Comparison of ENCODE assay signal across 31 mouse cellular contexts in the genomic region with DNA sequence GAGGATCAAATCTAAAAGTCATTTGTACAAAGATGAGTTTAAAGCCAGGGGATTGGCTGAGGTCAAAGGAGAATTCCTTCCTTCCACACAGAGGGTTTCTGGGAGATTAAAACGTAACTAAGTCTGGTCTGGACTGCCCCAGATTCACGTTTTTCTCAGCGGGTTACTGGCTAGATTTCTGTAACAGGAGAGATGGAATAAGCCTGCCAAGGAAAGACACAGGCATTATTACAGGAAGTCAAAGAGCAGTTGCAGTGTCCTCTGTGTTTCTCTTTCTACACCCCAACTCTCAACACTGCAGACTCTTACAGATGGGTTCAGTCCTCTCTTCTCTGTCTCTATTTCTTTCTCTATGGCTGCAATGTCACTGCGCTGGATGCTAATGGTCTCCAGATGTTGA. TPM values are rescaled to one million over a fixed set of nuclear protein-coding genes. Genes with fewer than 3 reads are reported as not detected.
DNase-seq lines count a peak whose midpoint lies in the region; ATAC-seq lines count a peak whose summit lies in the region.
"Had no signal": no experiment of that assay in that cellular context is flagged by ENCODE, and none has a peak within 500 bp of the region (broad histone marks: within the 10 kb centered on the region; RNA-seq: fewer than 3 reads in every experiment).

No protein-coding gene starts in this region.

- no peak overlapping the region for H3K4me3 ChIP-seq in embryonic facial prominence, embryonic 14.5 days (ENCODE audit: low read depth, low read length)
- H3K4me3 ChIP-seq in kidney, embryonic 16.5 days (ENCODE audit: low read length), result no peak overlapping the region
- H3K4me3 ChIP-seq: embryonic facial prominence, embryonic 12.5 days; forebrain, embryonic 10.5 days; forebrain, embryonic 13.5 days; heart, embryonic 12.5 days; heart, embryonic 15.5 days; hindbrain, embryonic 10.5 days; hindbrain, embryonic 13.5 days had no signal

- ATAC-seq in embryonic facial prominence, embryonic 14.5 days (ENCODE audit: low read depth), result no peak
- no peak for ATAC-seq in kidney, embryonic 16.5 days (ENCODE audit: low FRiP score, low TSS enrichment)
- ATAC-seq: forebrain, embryonic 13.5 days; forebrain, embryonic 16.5 days; hindbrain, embryonic 16.5 days; intestine, postnatal 0 days; Patski had no signal

- peaks cover 17% of the 10 kb centered on the region for H3K36me3 ChIP-seq in embryonic facial prominence, embryonic 14.5 days (ENCODE audit: control insufficient read depth, insufficient read depth, low read length)
- peaks cover 14% of the 10 kb centered on the region for H3K36me3 ChIP-seq in kidney, embryonic 16.5 days (ENCODE audit: insufficient read depth, low read length)

- no peaks in the 10 kb centered on the region for H3K4me1 ChIP-seq in embryonic facial prominence, embryonic 14.5 days (ENCODE audit: control insufficient read depth, insufficient read depth, low read length)
- H3K4me1 ChIP-seq in kidney, embryonic 16.5 days (ENCODE audit: insufficient read depth, low read length), result 0 out of 2 replicates have a peak, but pooled peaks cover 3% of the 10 kb centered on the region
- H3K4me1 ChIP-seq: embryonic facial prominence, embryonic 12.5 days; forebrain, embryonic 10.5 days; forebrain, embryonic 13.5 days; hindbrain, embryonic 10.5 days; hindbrain, embryonic 13.5 days had no signal

- no peaks in the 10 kb centered on the region for H3K9me3 ChIP-seq in embryonic facial prominence, embryonic 14.5 days (ENCODE audit: control insufficient read depth, low read length)
- H3K9me3 ChIP-seq in kidney, embryonic 16.5 days (ENCODE audit: low read length), result peaks cover 3% of the 10 kb centered on the region; the same call in 1 of the 2 replicates
- H3K9me3 ChIP-seq: embryonic facial prominence, embryonic 12.5 days; forebrain, embryonic 10.5 days; forebrain, embryonic 13.5 days; G1E; heart, embryonic 12.5 days; heart, embryonic 15.5 days; hindbrain, embryonic 10.5 days; hindbrain, embryonic 13.5 days had no signal

- DNase-seq in heart, adult 11 months, result peak; percentile 72
- DNase-seq in heart, adult 8-10 months (ENCODE audit: low spot score), result no peak
- peak; percentile 41 for DNase-seq in brain, adult 2 months (ENCODE audit: low read depth, low spot score)
- DNase-seq in embryonic facial prominence, embryonic 14.5 days (ENCODE audit: low spot score), result peak; percentile 20
- DNase-seq in ovary, adult 18-20 months (ENCODE audit: low spot score), result no peak
- DNase-seq: adrenal gland, adult 2 months; adrenal gland, postnatal 14 days; B cell, adult 2 months; cerebellum, adult 11-12 months; cerebellum, adult 8-10 months; cerebellum, postnatal 10 days; cerebellum, postnatal 36 days; embryo, embryonic 11 days; gastrocnemius, postnatal 10 days; gastrocnemius, postnatal 36 days; heart, postnatal 10 days; heart, postnatal 36 days had no signal

- H3K27me3 ChIP-seq in embryonic facial prominence, embryonic 14.5 days (replicated peaks; ENCODE audit: control insufficient read depth, insufficient read depth, low read length), result no peaks in the 10 kb centered on the region
- H3K27me3 ChIP-seq in kidney, embryonic 16.5 days (ENCODE audit: insufficient read depth, low read length), result no peaks in the 10 kb centered on the region
- H3K27me3 ChIP-seq: CH12.LX; embryonic facial prominence, embryonic 12.5 days; forebrain, embryonic 13.5 days; heart, embryonic 12.5 days; heart, embryonic 15.5 days; hindbrain, embryonic 13.5 days; Patski had no signal

- WGBS in embryonic facial prominence, embryonic 14.5 days, result 52% methylated on average over 4 of the region's 4 CpGs
- WGBS in kidney, embryonic 16.5 days, result 68% methylated on average over 4 of the region's 4 CpGs

- H3K9ac ChIP-seq in embryonic facial prominence, embryonic 14.5 days (ENCODE audit: low read depth, low read length), result peak overlapping the region; percentile 27; the same call in 1 of the 2 replicates
- no peak overlapping the region for H3K9ac ChIP-seq in kidney, embryonic 16.5 days (replicated peaks; ENCODE audit: low read length)
- H3K9ac ChIP-seq: embryonic facial prominence, embryonic 12.5 days; forebrain, embryonic 13.5 days; heart, embryonic 12.5 days; heart, embryonic 15.5 days; hindbrain, embryonic 13.5 days had no signal

- no peak overlapping the region for H3K4me2 ChIP-seq in embryonic facial prominence, embryonic 14.5 days (ENCODE audit: low read depth, low read length)
- H3K4me2 ChIP-seq in kidney, embryonic 16.5 days (replicated peaks; ENCODE audit: low read depth, low read length), result no peak overlapping the region
- H3K4me2 ChIP-seq: embryonic facial prominence, embryonic 12.5 days; forebrain, embryonic 13.5 days; heart, embryonic 12.5 days; heart, embryonic 15.5 days; hindbrain, embryonic 13.5 days had no signal

- no peak overlapping the region for H3K27ac ChIP-seq in embryonic facial prominence, embryonic 14.5 days (replicated peaks; ENCODE audit: low read depth, low read length)
- no peak overlapping the region for H3K27ac ChIP-seq in kidney, embryonic 16.5 days (ENCODE audit: low read length)
- H3K27ac ChIP-seq: embryonic facial prominence, embryonic 12.5 days; forebrain, embryonic 10.5 days; forebrain, embryonic 13.5 days; heart, embryonic 15.5 days; hindbrain, embryonic 10.5 days; hindbrain, embryonic 13.5 days had no signal

RNA-seq across cellular contexts. Expression of a gene that starts 22.8 kb away (rescaled TPM):
- total RNA-seq in heart, adult 8-10 months (2022), result 10 to 100 TPM; 14.2 to 17.3 (median 14.8) TPM
- 258 and 290 TPM in 2 replicates for polyA plus RNA-seq in embryonic facial prominence, embryonic 14.5 days (2014; fragmentation: Nextera tagmentation; extraction: Ambion mirVana)
- 309 and 369 TPM in 2 replicates for polyA plus RNA-seq in kidney, embryonic 16.5 days (2015; fragmentation: Nextera tagmentation; extraction: Ambion mirVana)

RNA-seq across cellular contexts. Expression of a gene that starts 46.8 kb away (rescaled TPM):
- total RNA-seq in heart, adult 8-10 months (2022), result 10 to 100 TPM; 13.2 to 15.6 (median 14.3) TPM
- polyA plus RNA-seq in embryonic facial prominence, embryonic 14.5 days (2014; fragmentation: Nextera tagmentation; extraction: Ambion mirVana), result 32.8 and 34.4 TPM in 2 replicates
- polyA plus RNA-seq in kidney, embryonic 16.5 days (2015; fragmentation: Nextera tagmentation; extraction: Ambion mirVana), result 29.0 and 32.5 TPM in 2 replicates

Comparison
In these comparisons a context has a peak if more than half of its experiments do, and no peak if none do; other contexts are left out.
1. DNase-seq: peak in heart, adult 11 months (single experiment), brain, adult 2 months (single experiment) and embryonic facial prominence, embryonic 14.5 days (single experiment); none in heart, adult 8-10 months (single experiment) and ovary, adult 18-20 months (single experiment).